Mouse (Mus musculus): Measurements from ENCODE around the gene Cbln3. TPM values are rescaled to one million over a fixed set of nuclear protein-coding genes. Genes with fewer than 3 reads are reported as not detected.
A peak's percentile ranks its signal among the peaks of the same experiment; 100 is the strongest.

Gene Cbln3
- polyA plus RNA-seq, 1 experiment from 2014 or later = 0.12 TPM

DNA sequence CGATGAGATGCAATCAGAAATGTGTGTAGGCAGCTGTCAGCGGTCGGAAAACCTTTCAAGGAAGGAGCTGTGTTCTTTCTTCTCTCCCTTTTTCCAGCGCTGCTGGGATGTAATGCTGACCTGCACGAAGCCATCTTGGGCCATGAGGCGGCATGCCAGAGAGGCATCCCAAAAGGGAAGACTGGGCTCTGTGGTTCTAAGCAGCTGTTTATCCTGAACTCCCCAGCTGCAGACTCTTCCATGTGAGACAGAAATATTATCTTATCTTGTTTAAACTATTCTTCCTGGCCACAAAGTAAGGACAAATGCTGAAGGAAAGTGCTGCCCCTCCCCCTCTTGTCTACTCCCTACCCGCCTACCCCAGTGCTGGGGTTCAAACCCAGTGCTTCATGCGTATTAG lies 3.2 kb downstream of the Cbln3 start:
- no peak for ATAC-seq
- ChIA-PET POLR2A (interaction anchor here (0.7 kb wide), 1 partner anchor 13 kb away, joined by 5 read pairs; no protein-coding TSS in a partner anchor), CTCF (interaction anchor here (0.6 kb wide), 1 partner anchor 13 kb away, joined by 3 read pairs; no protein-coding TSS in a partner anchor)
- peaks cover 24% of the 10 kb centered on the region for H3K27me3 ChIP-seq
- no peak for TF ChIP-seq CTCF (IDR thresholded peaks at IDR 0.05)
- in situ Hi-C loops (cut with MboI; ENCODE audit: low pct_unique_long_range_greater_than_20kb) = no loop called here
- DNase-seq (ENCODE audit: low read depth, low spot score) = no peak

DNA sequence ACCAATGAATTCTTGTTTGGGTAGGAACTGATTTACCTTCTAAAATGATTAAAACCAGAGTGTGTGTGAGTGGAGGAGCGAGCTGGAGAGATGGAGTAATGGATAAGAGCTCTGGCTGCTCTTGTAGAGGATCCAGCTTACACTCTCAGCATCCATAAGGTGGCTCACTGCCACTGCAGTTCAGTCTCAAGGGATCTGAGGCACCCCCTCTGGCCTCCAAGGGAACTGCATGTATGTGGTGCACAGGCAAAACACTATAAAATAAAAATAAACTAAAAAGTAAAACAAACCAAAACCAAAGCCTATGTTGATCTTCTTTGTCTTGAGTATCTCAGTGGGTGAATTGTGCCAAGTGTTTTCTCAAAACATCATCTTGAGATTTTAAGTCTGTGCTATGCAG lies 4.6 kb downstream of the Cbln3 start:
- TF ChIP-seq CTCF (IDR thresholded peaks at IDR 0.05) = no peak
- CTCF ChIA-PET = interaction anchor here (1.8 to 2.0 kb wide), 3 partner anchors 9 to 38 kb away, joined by 4 to 11 read pairs (median 10); no protein-coding TSS in a partner anchor
- H3K27me3 ChIP-seq = peaks cover 33% of the 10 kb centered on the region
- ATAC-seq = peak; percentile 75
- POLR2A ChIA-PET = no interaction called here
- in situ Hi-C loops (cut with MboI; ENCODE audit: low pct_unique_long_range_greater_than_20kb) = no loop called here
- no peak for DNase-seq (ENCODE audit: low read depth, low spot score)

DNA sequence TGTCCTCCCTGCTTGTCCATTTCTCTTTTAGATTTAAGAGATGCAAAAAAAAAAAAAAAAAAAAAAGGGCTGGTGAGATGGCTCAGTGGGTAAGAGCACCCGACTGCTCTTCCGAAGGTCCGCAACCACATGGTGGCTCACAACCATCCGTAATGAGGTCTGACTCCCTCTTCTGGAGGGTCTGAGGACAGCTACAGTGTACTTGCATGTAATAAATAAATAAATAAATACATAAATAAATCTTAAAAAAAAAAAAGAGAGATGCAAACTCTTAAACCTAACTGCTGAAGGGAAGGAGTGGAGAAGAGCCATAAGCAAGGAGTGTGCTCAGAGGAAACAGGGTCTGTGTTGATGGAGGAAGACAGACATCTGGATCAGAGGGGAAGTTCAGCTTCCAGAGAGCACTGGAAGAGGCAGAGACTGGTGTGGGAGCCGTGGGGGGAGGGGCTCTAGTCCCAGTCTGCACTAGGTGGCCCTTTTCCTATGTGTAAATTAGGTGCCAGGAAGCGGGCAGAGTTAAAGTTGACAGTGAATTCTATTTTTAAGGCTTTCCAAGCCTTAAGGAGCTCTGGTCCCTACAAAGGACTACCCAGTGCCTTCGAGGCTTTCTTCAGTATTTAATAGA lies 5.8 kb downstream of the Cbln3 start:
- CTCF ChIA-PET = interaction anchor here (1.8 to 2.0 kb wide), 3 partner anchors 10 to 40 kb away, joined by 4 to 11 read pairs (median 10); no protein-coding TSS in a partner anchor
- in situ Hi-C loops (cut with MboI; ENCODE audit: low pct_unique_long_range_greater_than_20kb) = no loop called here

DNA sequence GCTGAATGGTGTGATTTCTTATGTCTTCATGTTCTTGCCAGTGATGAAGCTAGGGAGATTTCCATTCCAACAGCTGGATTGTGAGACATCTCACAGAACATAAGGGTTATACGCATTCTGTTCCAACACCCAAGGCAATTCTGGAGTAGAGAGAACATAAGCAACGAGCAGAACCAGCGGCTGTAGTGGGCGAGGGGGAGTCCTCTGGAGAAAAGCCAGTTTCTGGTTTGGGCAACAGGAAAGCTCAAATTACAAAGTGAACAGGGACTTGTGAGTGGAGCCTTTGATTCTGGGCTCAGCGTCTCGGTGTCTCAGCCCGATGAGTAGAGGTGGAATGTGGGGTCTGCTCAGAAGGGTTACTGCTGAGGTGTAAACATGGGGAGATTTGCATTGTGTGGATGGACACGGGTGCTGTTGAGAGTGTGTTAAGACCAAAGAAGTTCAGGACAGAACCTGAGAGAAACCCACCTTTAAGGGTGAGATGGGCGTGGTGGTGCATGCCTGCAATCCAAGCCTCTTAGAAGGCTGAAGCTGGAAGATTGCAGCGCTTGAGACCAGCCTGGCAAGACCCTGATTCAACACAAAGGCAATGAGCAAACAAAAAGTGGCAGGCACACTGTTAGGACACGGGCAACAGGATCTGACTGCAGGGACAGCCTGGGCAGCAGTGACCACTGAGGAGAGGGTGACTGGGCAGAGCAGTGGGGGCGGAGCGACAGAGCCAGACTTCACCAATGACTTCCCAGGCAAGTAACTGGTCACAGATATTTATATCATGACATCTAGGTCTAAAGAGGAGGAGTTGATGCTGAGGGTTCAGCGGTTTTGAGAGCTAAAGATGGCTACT lies 6.5 kb downstream of the Cbln3 start:
- in situ Hi-C loops (cut with MboI; ENCODE audit: low pct_unique_long_range_greater_than_20kb) = no loop called here
- peaks cover 34% of the 10 kb centered on the region for H3K27me3 ChIP-seq
- ChIA-PET CTCF (interaction anchor here (1.0 to 1.9 kb wide), 2 partner anchors 11 to 12 kb away, joined by 3 to 11 read pairs; no protein-coding TSS in a partner anchor), POLR2A (no interaction called here)
- ATAC-seq = no peak
- DNase-seq (ENCODE audit: low read depth, low spot score) = no peak
- no peak for TF ChIP-seq CTCF (IDR thresholded peaks at IDR 0.05)

More for the DNA sequence above, 5.8 kb downstream of the Cbln3 start:
- TF ChIP-seq CTCF (IDR thresholded peaks at IDR 0.05) = no peak
- ATAC-seq = no peak
- DNase-seq (ENCODE audit: low read depth, low spot score) = no peak
- POLR2A ChIA-PET = no interaction called here
- peaks cover 33% of the 10 kb centered on the region for H3K27me3 ChIP-seq

DNA sequence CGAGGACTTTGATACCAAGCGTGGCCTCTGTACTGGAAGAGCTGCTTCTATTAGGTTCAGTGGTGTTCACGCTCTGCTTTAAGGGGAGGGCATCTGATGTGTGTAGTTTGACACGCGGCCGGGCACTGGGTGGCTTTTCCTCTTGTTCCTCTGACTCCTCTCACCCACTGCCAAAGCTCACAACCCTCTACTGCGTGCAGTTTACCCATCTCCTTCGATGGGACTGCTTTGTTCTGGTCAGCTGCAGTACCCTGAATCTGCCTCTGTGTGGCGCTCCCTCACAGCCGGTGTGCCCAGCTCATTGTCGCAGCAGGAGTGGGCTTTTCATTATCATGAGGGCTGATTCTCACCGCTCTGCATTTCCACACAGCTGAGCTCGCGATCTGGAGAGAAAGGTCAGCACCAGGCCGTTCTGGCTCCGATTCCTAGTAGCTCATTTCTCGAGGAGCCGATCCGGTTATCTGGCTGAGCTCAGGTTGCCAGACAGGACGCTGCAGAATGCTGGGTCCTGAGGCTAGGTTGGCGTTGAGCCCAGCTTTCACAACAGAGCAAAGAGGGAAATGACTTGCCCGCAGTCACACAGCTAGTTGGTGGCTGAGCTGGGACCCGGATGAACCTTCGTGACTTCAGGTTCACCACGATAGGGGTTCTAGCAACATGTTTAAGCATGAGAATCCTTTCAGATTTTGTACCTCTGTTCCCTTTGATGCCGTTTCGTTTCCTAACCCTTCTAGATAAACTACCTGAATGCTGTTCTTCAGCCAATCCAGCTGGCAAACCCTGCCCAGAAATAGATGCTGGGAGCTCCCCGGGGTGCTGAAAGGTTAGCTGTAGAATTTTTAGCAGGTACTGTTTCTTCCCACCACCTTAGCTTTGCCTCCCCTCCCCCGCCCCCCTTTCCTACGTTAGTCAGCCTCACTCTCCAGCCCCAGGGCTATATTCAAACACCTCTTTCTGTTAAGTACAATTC lies 10.2 kb downstream of the Cbln3 start:
- in situ Hi-C loops (cut with MboI; ENCODE audit: low pct_unique_long_range_greater_than_20kb) = no loop called here
- POLR2A ChIA-PET = interaction anchor here (0.7 kb wide), 1 partner anchor 11 kb away, joined by 3 read pairs; no protein-coding TSS in a partner anchor
- DNase-seq (ENCODE audit: low read depth, low spot score) (no peak), ATAC-seq (peak; percentile 63)
- CTCF ChIA-PET = interaction anchor here (0.9 to 2.8 kb wide), 12 partner anchors 9 to 96 kb away, joined by 3 to 21 read pairs (median 6); partner anchors contain the start of genes Cbln3, Khnyn and Nfatc4
- H3K27me3 ChIP-seq = peaks cover 51% of the 10 kb centered on the region
- no peak for TF ChIP-seq CTCF (IDR thresholded peaks at IDR 0.05)

DNA sequence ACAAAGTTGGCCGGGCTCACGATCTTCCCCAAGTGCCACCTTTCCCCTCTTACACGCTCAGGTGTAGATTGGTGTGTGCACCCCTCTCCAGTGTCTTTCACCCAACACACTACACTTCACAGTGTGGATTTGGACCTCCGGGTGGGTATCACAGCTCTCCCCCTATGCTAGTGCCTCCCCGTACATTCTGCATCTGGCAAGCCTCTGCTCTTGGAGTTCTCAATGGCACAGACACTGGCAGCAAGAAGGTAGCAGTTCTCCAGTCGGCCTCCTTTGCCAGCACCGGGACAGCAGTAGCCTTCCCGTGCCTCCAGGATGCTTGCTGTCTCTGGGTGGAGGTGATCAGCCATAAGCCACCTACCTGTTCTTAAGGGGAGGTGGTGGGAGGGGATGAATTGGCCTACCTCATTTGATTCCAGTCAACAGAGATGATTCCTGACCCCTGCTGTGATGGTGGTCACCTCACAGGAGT lies 10.9 kb downstream of the Cbln3 start:
- ChIA-PET POLR2A (no interaction called here), CTCF (interaction anchor here (0.9 to 2.8 kb wide), 10 partner anchors 9 to 95 kb away, joined by 3 to 21 read pairs (median 6); partner anchors contain the start of genes Cbln3, Khnyn and Nfatc4)
- no peak for ATAC-seq
- in situ Hi-C loops (cut with MboI; ENCODE audit: low pct_unique_long_range_greater_than_20kb) = no loop called here
- peaks cover 49% of the 10 kb centered on the region for H3K27me3 ChIP-seq
- DNase-seq (ENCODE audit: low read depth, low spot score) = no peak
- no peak for TF ChIP-seq CTCF (IDR thresholded peaks at IDR 0.05)

DNA sequence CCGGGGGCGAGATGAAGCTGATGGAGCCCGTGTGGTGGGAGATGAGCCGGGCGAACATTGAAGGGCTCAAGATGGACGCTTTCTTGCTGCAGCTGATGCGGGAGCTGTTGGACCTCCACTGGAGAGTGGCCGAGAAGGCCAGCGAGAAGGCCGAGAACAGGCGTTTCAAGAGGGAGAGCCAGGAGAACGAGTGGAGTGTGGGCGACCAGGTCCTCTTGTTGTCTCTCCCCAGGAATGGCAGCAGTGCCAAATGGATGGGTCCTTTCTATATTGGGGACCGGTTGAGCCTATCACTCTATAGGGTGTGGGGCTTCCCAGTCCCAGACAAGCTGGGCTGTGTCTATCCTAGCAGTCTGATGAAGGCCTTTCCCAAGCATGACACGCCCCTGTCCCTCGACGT lies 11.6 kb downstream of the Cbln3 start:
- peaks cover 45% of the 10 kb centered on the region for H3K27me3 ChIP-seq
- ATAC-seq (no peak), DNase-seq (ENCODE audit: low read depth, low spot score) (no peak)
- CTCF ChIA-PET = interaction anchor here (1.7 to 2.8 kb wide), 4 partner anchors 8 to 45 kb away, joined by 7 to 21 read pairs (median 12); no protein-coding TSS in a partner anchor
- no peak for TF ChIP-seq CTCF (IDR thresholded peaks at IDR 0.05)
- in situ Hi-C loops (cut with MboI; ENCODE audit: low pct_unique_long_range_greater_than_20kb) = no loop called here
- POLR2A ChIA-PET = no interaction called here

DNA sequence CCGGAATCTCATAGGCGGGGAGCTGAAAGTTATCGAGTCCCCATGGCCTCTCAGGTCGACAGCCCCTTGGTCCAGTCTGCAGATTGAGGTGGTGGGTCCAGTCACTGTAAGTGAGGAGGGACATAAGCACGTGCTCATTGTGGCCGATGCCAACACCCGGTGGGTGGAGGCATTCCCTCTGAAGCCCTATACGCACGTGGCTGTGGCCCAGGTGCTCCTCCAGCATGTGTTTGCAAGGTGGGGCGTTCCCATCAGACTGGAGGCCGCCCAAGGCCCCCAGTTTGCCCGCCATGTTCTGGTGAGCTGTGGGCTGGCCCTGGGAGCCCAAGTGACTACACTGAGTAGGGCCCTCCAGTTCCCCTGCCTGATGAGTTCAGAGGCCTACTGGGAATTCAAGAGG lies 12.2 kb downstream of the Cbln3 start:
- no peak for ATAC-seq
- DNase-seq (ENCODE audit: low read depth, low spot score) = no peak
- POLR2A ChIA-PET = no interaction called here
- no peak for TF ChIP-seq CTCF (IDR thresholded peaks at IDR 0.05)
- peaks cover 40% of the 10 kb centered on the region for H3K27me3 ChIP-seq
- CTCF ChIA-PET = interaction anchor here (2.8 kb wide), 1 partner anchor 46 kb away, joined by 21 read pairs; no protein-coding TSS in a partner anchor
- in situ Hi-C loops (cut with MboI; ENCODE audit: low pct_unique_long_range_greater_than_20kb) = no loop called here

DNA sequence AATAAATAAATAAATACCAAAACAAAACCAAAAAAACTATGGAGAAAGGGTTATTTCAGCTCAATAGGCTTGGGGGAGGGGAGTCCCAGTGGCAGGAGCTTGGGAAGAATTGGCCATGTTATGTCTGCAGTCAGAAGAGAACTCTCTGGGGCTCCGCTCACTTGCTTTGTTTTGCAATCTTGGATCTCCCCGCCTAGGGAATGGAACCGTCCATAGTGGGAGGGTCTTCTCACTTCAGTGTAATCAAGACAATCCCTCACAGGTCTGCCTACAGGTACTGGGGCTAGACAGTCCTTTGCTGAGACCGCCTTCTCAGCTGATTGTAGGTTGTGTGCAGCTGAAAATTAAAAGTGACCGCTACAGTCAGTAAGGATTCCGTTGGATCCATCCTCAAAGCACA lies 14.7 kb downstream of the Cbln3 start:
- TF ChIP-seq CTCF (IDR thresholded peaks at IDR 0.05) = no peak
- in situ Hi-C loops (cut with MboI; ENCODE audit: low pct_unique_long_range_greater_than_20kb) = loop anchor here (5.0 kb wide), 1 partner anchor 92 kb away; no protein-coding TSS in a partner anchor
- H3K27me3 ChIP-seq = peaks cover 33% of the 10 kb centered on the region
- DNase-seq (ENCODE audit: low read depth, low spot score) (no peak), ATAC-seq (no peak)
- POLR2A ChIA-PET = no interaction called here
- CTCF ChIA-PET = no interaction called here
